Mouse (Mus musculus) bone marrow macrophage, adult 2 months (primary cell): ENCODE measurements around the gene Slc38a8.

Source experiments
- CTCF ChIP-seq: IDR thresholded peaks from 2 replicates; pipeline ENCODE4 v1.5.1; 2012; ENCODE audit warnings: low read depth, mild to moderate bottlenecking, low read length, moderate library complexity
- POLR2A ChIP-seq: IDR thresholded peaks from 2 replicates; pipeline ENCODE4 v1.6.1; 2012; ENCODE audit warnings: mild to moderate bottlenecking, low read depth, low read length, borderline replicate concordance

DNA sequence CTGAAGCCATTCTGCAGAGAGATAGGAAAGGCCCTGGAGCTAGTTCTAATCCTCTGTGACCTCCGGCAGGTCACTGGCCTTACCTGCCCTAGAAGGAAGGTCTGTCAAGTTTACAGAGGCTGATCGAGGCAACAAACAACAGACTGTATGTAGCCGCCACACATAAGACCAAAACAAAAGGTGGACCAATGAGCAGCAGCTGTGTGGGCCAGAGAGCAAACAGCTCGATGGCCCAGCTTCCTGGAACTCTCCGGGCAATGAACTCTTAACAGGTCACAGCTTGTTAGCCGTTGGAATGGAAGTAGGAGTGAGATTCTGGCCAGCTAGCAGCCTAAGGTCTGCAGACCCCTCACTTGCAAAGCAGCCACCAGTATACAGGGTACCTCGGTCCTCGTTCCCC lies 71.2 kb downstream of the Slc38a8 start:
- no peak for TF ChIP-seq POLR2A
- TF ChIP-seq CTCF, result no peak
